Mouse (Mus musculus) liver, embryonic 11.5 days (tissue): ENCODE data around the gene Fyn. TPM values are rescaled to one million over a fixed set of nuclear protein-coding genes. Genes with fewer than 3 reads are reported as not detected.

Experiments
- ATAC-seq: fragments of 200-750 bp; cut with Nextera tagmentation; replicated peaks from 2 replicates; pipeline ENCODE4 v1.8.0; 2017; ENCODE audit warnings: moderate number of reproducible peaks, mild to moderate bottlenecking, moderate TSS enrichment, moderate library complexity; ENCODE audit not compliant: low FRiP score
- DNase-seq: peaks from one replicate; pipeline ENCODE4 v3.0.0-alpha.2; 2017; ENCODE audit warnings: low spot score
- H3K27ac ChIP-seq: fragments of 300-500 bp; sonication (generic); 2 replicates; pipeline ENCODE4 v1.5.1; 2014; ENCODE audit warnings: mild to moderate bottlenecking, low read depth, low read length, control low read depth
- H3K27me3 ChIP-seq: fragments of 300-500 bp; sonication (generic); replicated peaks from 2 replicates; pipeline ENCODE4 v1.6.1; 2014; ENCODE audit warnings: low read length, mixed read lengths; ENCODE audit not compliant: control insufficient read depth, insufficient read depth
- H3K36me3 ChIP-seq: fragments of 300-500 bp; sonication (generic); 2 replicates; pipeline ENCODE4 v1.6.1; 2014; ENCODE audit warnings: mild to moderate bottlenecking, low read length, moderate library complexity, mixed read lengths; ENCODE audit not compliant: control insufficient read depth, insufficient read depth
- H3K4me1 ChIP-seq: fragments of 300-500 bp; sonication (generic); replicated peaks from 2 replicates; pipeline ENCODE4 v1.6.1; 2014; ENCODE audit warnings: low read length, mixed read lengths; ENCODE audit not compliant: control insufficient read depth, insufficient read depth
- H3K4me2 ChIP-seq: fragments of 300-500 bp; sonication (generic); 2 replicates; pipeline ENCODE4 v1.6.1; 2014; ENCODE audit warnings: mild to moderate bottlenecking, control low read depth, moderate library complexity
- H3K4me3 ChIP-seq: fragments of 300-500 bp; sonication (generic); 2 replicates; pipeline ENCODE4 v1.5.1; 2014; ENCODE audit warnings: low read depth, low read length, control low read depth
- H3K9ac ChIP-seq: fragments of 300-500 bp; sonication (generic); 2 replicates; pipeline ENCODE4 v1.6.1; 2014; ENCODE audit warnings: low read depth, low read length, control low read depth
- H3K9me3 ChIP-seq: fragments of 300-500 bp; sonication (generic); 2 replicates; pipeline ENCODE4 v1.6.1; 2016; ENCODE audit warnings: low read length, inconsistent platforms, mixed read lengths; ENCODE audit not compliant: control insufficient read depth
- WGBS: fragments of 180-500 bp; shearing (Covaris S2); extraction: QIAGEN DNeasy Blood & Tissue Kit; methylation state at CpG from one replicate; pipeline ENCODE4 v1.1.7; 2014; 5-methylcytosine and 5-hydroxymethylcytosine counted together
- polyA plus RNA-seq: library from polyadenylated mRNA; unstranded; fragments of >200 nt; fragmentation: Nextera tagmentation; extraction: Ambion mirVana; gene quantifications from 2 replicates; pipeline ENCODE4 v1.2.1, GENCODE M21; 2014

The Fyn gene
- polyA plus RNA-seq, 1 experiment from 2014 or later = 19.3 TPM

DNA sequence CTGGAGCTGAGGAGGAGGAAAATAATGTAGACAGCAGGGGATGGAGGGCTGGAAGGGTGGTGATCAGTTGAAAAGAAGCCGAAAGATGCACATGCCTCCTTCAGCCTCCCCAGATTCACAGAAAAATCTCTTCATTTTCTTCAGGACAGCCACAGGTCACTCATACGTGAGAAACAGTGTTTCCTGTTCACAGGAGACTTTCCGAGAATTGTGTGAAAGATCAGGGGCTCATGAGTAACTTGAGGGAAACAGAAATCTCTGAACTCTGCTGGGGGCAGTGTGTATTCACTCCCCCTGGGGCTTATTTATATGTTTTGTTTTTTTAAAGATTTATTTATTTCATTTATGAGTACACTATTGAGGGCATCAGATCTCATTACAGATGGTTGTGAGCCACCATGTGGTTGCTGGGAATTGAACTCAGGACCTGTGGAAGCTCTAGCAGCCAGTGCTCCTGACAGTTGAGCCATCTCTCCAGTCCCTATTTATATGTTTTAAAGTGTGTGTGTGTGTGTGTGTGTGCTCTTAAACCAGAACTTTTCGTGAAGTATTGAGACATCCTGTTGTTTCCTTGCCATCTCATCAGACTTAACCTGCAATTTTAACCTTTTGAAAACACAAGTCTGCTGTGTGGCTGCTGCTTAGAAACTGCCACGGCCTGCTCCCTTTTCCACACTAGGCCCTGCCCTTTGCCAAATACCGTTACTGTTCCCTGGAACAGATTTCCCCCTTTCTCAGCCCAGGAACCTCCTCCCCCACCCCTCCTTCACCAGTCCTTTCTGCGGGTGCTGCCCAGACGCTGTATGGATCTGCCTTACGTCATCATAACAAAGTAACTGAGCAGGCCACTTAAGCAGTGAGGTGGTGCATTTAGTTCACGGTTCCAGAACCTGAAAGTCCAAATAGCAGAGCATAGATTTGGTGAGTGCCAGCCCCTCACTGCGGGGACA lies 118.1 kb downstream of the Fyn start:
- no peak overlapping the region for H3K27ac ChIP-seq

DNA sequence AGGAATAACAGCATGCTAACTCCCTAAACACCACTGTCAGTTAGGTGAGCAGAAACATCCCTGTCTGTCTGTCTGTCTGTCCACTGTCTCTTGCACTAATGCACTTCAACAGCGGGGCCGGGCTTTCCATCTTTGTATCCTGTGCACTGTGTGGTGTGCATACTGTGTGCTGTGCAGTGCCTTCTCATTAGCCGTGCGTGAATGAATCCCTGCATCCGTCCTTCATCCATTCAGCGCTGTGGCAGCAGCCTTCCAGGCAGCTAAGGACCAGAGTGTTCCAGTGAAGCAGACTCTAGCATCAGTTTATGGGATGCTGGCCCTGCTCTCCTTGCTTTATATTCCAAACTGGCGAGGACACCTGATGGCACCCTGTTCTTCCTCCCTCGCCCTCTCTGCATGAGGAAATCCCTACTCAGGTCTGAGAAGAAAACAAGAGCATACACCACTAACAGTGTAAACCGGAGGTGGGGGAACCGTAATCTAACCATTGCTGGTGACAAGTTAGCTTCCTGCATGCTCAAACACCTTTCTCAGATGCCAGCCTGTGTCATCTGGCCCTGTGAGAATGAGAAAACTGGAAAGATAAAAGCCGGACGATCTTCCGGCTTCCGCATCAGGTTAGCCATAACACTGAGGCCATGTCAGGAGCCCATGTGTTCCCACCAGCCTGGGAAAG lies 119.2 kb downstream of the Fyn start:
- 82% methylated on average over 14 of the region's 14 CpGs for WGBS
- Histone ChIP-seq H3K4me3 (no peak overlapping the region), H3K9me3 (no peaks in the 10 kb centered on the region), H3K27ac (no peak overlapping the region), H3K4me1 (peaks cover 24% of the 10 kb centered on the region; the same call in 1 of the 2 replicates), H3K4me2 (no peak overlapping the region), H3K27me3 (no peaks in the 10 kb centered on the region), H3K36me3 (no peaks in the 10 kb centered on the region), H3K9ac (no peak overlapping the region)
- no peak for ATAC-seq
- no peak for DNase-seq

More for the DNA sequence above, 118.1 kb downstream of the Fyn start:
- Histone ChIP-seq H3K9ac (no peak overlapping the region), H3K27me3 (no peaks in the 10 kb centered on the region), H3K9me3 (no peaks in the 10 kb centered on the region), H3K36me3 (no peaks in the 10 kb centered on the region), H3K4me3 (no peak overlapping the region), H3K4me2 (no peak overlapping the region), H3K4me1 (peaks cover 24% of the 10 kb centered on the region; the same call in 1 of the 2 replicates)
- DNase-seq = no peak
- 60% methylated on average over 11 of the region's 11 CpGs for WGBS
- ATAC-seq = no peak

- Histone ChIP-seq H3K27ac (no peak overlapping the region), H3K27me3 (no peaks in the 10 kb centered on the region), H3K4me3 (no peak overlapping the region), H3K36me3 (no peaks in the 10 kb centered on the region), H3K4me2 (no peak overlapping the region), H3K9ac (no peak overlapping the region), H3K9me3 (no peaks in the 10 kb centered on the region), H3K4me1 (peaks cover 24% of the 10 kb centered on the region; the same call in 1 of the 2 replicates)
- ATAC-seq (no peak), DNase-seq (no peak)
- 73% methylated on average over 3 of the region's 3 CpGs for WGBS
Observed at GRCm38 (mm10) chr10:39488542-39488941, 119.9 kb downstream of the Fyn start.

GRCm38 (mm10) chr10:39488956-39489355 lies 120.3 kb downstream of the Fyn start:
- no peaks in the 10 kb centered on the region for H3K9me3 ChIP-seq
- H3K4me3 ChIP-seq = no peak overlapping the region
- DNase-seq (no peak), ATAC-seq (no peak)
- H3K4me1 ChIP-seq = peaks cover 24% of the 10 kb centered on the region; the same call in 1 of the 2 replicates
- no peaks in the 10 kb centered on the region for H3K27me3 ChIP-seq
- H3K36me3 ChIP-seq = no peaks in the 10 kb centered on the region
- 75% methylated on average over 3 of the region's 3 CpGs for WGBS
- no peak overlapping the region for H3K9ac ChIP-seq
- H3K27ac ChIP-seq = no peak overlapping the region
- no peak overlapping the region for H3K4me2 ChIP-seq

DNA sequence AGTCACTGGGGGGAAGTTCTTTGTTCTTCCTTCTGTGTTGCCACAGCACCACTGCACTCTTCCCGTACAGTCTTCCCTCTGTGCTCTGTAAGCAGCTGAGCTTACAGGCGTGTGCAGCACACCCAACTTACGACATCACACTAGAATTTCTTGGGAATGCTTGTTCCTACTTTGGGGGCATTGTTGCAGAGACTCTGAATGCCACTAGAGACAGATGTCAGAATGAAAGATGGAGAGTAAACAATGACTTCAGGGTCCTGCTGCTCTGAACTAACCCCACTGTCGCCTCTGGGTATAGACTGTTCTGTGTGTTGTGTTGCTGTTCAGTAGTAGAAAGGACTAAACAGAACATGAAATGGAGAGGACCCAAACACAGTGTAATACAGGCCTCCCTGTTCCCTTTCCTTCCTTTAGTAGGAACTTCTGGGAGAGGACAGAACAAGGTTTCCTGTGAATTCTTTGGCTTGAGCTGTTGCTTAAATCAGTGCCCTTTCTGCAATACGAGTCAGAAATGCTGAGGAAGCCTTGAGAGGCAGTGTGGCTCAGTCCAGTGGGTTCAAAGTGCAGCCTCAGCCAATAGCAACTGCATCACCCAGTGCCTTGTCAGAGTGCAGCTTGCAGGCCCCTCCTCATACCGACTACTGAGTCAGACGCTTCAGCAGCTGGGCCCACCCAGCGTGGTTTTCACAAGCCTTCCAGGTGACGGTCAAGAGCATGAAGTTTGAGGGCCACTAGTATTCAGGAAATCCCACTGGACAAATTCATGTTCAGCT lies 121.9 kb downstream of the Fyn start:
- ATAC-seq (no peak), DNase-seq (no peak)
- no peak overlapping the region for H3K4me3 ChIP-seq
- H3K27me3 ChIP-seq = no peaks in the 10 kb centered on the region
- H3K4me1 ChIP-seq = peaks cover 15% of the 10 kb centered on the region; the same call in 1 of the 2 replicates
- WGBS = 73% methylated on average over 9 of the region's 9 CpGs
- no peaks in the 10 kb centered on the region for H3K9me3 ChIP-seq
- no peak overlapping the region for H3K4me2 ChIP-seq
- no peak overlapping the region for H3K27ac ChIP-seq
- no peak overlapping the region for H3K9ac ChIP-seq
- H3K36me3 ChIP-seq = no peaks in the 10 kb centered on the region

DNA sequence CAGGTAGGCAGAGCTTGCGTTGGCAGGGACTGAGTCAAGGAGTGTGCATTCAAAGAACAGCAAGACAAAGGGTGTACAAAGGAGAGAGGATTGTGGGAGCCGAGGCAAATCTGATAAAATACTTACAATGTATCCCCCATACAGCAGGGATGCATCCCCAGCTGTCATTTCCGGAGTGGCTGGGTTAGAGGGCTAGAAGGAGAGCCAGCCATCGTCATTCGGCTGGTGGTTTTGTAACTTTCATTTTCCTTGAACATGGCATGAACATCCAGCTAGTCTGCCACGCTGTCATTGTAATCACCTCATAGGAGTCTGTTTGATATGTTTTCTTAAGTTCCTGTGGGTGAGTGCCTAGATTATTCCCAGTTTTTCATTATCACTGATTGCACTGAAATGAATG lies 123.5 kb downstream of the Fyn start:
- Histone ChIP-seq H3K4me1 (peaks cover 12% of the 10 kb centered on the region; the same call in 1 of the 2 replicates), H3K9ac (no peak overlapping the region), H3K4me3 (no peak overlapping the region), H3K4me2 (no peak overlapping the region), H3K27ac (no peak overlapping the region), H3K27me3 (no peaks in the 10 kb centered on the region), H3K9me3 (no peaks in the 10 kb centered on the region), H3K36me3 (no peaks in the 10 kb centered on the region)
- 86% methylated on average over 6 of the region's 6 CpGs for WGBS
- no peak for DNase-seq
- ATAC-seq = no peak

DNA sequence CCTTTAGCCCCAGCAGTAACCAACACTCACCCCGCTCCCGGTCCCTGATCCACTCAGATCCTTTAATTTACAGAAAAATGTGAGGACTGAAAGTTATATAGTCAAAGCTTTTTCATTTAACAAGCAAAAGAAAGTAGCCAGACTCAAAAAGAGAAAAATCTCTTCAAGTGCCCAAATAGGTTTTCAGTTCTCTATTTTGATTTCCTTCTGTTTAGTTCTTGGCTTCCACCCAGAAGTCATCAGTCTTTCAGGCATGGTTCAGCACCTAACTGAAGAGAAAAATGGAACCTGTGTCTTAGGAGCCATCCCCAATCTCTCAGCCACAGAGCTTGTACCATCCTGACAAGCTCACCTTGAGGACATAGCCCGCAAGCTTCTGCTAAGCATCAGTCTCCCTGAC lies 124.4 kb downstream of the Fyn start:
- Histone ChIP-seq H3K36me3 (no peaks in the 10 kb centered on the region), H3K27ac (no peak overlapping the region), H3K4me2 (no peak overlapping the region), H3K9ac (no peak overlapping the region), H3K9me3 (no peaks in the 10 kb centered on the region), H3K4me1 (peaks cover 9% of the 10 kb centered on the region; the same call in 1 of the 2 replicates), H3K27me3 (no peaks in the 10 kb centered on the region), H3K4me3 (no peak overlapping the region)
- no peak for ATAC-seq
- no peak for DNase-seq
- 95% methylated on average over 3 of the region's 3 CpGs for WGBS

GRCm38 (mm10) chr10:39498641-39499040 lies 130.0 kb downstream of the Fyn start:
- Histone ChIP-seq H3K27me3 (no peaks in the 10 kb centered on the region), H3K4me2 (no peak overlapping the region), H3K27ac (no peak overlapping the region), H3K36me3 (no peaks in the 10 kb centered on the region), H3K9me3 (no peaks in the 10 kb centered on the region), H3K9ac (no peak overlapping the region), H3K4me1 (no peaks in the 10 kb centered on the region), H3K4me3 (no peak overlapping the region)
- 70% methylated on average over 7 of the region's 7 CpGs for WGBS
- DNase-seq = no peak
- no peak for ATAC-seq
